Mouse (Mus musculus) heart, adult 2 months (tissue): Measurements from ENCODE around the gene Tnfrsf26.
"Not testable (repeated sequence)": the region's sequence is repeated elsewhere in the genome, so short reads cannot be mapped to it uniquely, and the experiment has no call there.

ENCODE experiments used
- CTCF ChIP-seq: fragments of 200-600 bp; IDR thresholded peaks from 2 replicates; pipeline ENCODE4 v1.8.1; 2022; ENCODE audit warnings: antibody characterized with exemption, mild to moderate bottlenecking, moderate library complexity
- EP300 ChIP-seq: fragments of 200-500 bp; IDR thresholded peaks from 2 replicates; pipeline ENCODE4 v1.6.1; 2011; ENCODE audit warnings: low read depth, low read length, control low read depth; ENCODE audit not compliant: insufficient read depth
- POLR2A ChIP-seq: fragments of 200-500 bp; IDR thresholded peaks from 2 replicates; pipeline ENCODE4 v1.6.1; 2011; ENCODE audit warnings: mild to moderate bottlenecking, low read depth, low read length, control low read depth; ENCODE audit not compliant: insufficient read depth

GRCm38 (mm10) chr7:143649769-143650346 is 21.3 kb upstream of the Tnfrsf26 start:
- TF ChIP-seq CTCF, POLR2A, EP300: not testable (repeated sequence)
